ENCODE assay signal across 21 mouse cellular contexts in genomic region chr10:122194139-122194538, GRCm38 (mm10).
DNase-seq lines count a peak whose midpoint lies in the region; ATAC-seq and TF ChIP-seq lines count a peak whose summit lies in the region.
"Had no signal": no experiment of that assay in that cellular context is flagged by ENCODE, and none has a peak within 500 bp of the region (broad histone marks: within the 10 kb centered on the region; RNA-seq: fewer than 3 reads in every experiment).

No protein-coding gene starts in this region.

- no peaks in the 10 kb centered on the region for H3K36me3 ChIP-seq in CH12.LX (replicated peaks in 1 of 2; ENCODE audit: control insufficient read depth in 1 of 2, insufficient read depth in 1 of 2, low read length in 1 of 2)
- H3K36me3 ChIP-seq in forebrain, embryonic 15.5 days = no peaks in the 10 kb centered on the region
- H3K36me3 ChIP-seq: embryonic facial prominence, embryonic 10.5 days; forebrain, embryonic 10.5 days; heart, embryonic 15.5 days; hindbrain, embryonic 13.5 days had no signal

- no peak overlapping the region for H3K27ac ChIP-seq in CH12.LX (ENCODE audit: insufficient read depth, low read depth)
- no peak overlapping the region for H3K27ac ChIP-seq in forebrain, embryonic 15.5 days (replicated peaks)
- H3K27ac ChIP-seq: embryonic facial prominence, embryonic 10.5 days; forebrain, embryonic 10.5 days; heart, adult 2 months; heart, embryonic 15.5 days; hindbrain, embryonic 13.5 days; hindbrain, postnatal 0 days had no signal

- dilution Hi-C loops in CH12.LX (cut with MboI; ENCODE audit: extremely low pct_ligation_motif_present, extremely low pct_unique_long_range_greater_than_20kb, low sequenced_read_pairs) = no loop called here

- in situ Hi-C loops in CH12.LX (cut with MboI; ENCODE audit: low pct_ligation_motif_present, low pct_unique_long_range_greater_than_20kb, low sequenced_read_pairs) = no loop called here

- WGBS in lung, adult 2 months = 64% methylated on average over 9 of the region's 9 CpGs
- 87% methylated on average over 9 of the region's 9 CpGs for WGBS in forebrain, embryonic 15.5 days

- no peaks in the 10 kb centered on the region for H3K79me2 ChIP-seq in CH12.LX (replicated peaks; ENCODE audit: control insufficient read depth, extremely low read depth, insufficient read depth, poor library complexity, severe bottlenecking)

- peak; percentile 15 for DNase-seq in lung, postnatal 36 days
- no peak for DNase-seq in lung, adult 2 months
- peak; percentile 3 for DNase-seq in CH12.LX (ENCODE audit: extremely low read depth)
- DNase-seq in left cerebral cortex, adult 8-10 months (ENCODE audit: low spot score in 2 of 2) = no peak
- DNase-seq: adrenal gland, postnatal 10 days; cerebellum, adult 18-20 months; cerebellum, adult 9-11 months; gastrocnemius, postnatal 14 days; heart, adult 2 months; heart, postnatal 14 days had no signal

- H3K9ac ChIP-seq in CH12.LX (ENCODE audit: insufficient read depth, low read depth) = no peak overlapping the region
- no peak overlapping the region for H3K9ac ChIP-seq in forebrain, embryonic 15.5 days (replicated peaks)
- H3K9ac ChIP-seq: heart, embryonic 15.5 days; hindbrain, embryonic 13.5 days had no signal

- no peak for TF ChIP-seq EP300 in CH12.LX (IDR thresholded peaks at IDR 0.05; ENCODE audit: low read length)

- no peaks in the 10 kb centered on the region for H3K4me1 ChIP-seq in lung, adult 2 months (ENCODE audit: control insufficient read depth, insufficient read depth, low read length)
- H3K4me1 ChIP-seq in CH12.LX (ENCODE audit: control insufficient read depth in 1 of 2, insufficient read depth in 2 of 2) = no peaks in the 10 kb centered on the region
- H3K4me1 ChIP-seq in forebrain, embryonic 15.5 days = no peaks in the 10 kb centered on the region
- H3K4me1 ChIP-seq: embryonic facial prominence, embryonic 10.5 days; heart, embryonic 15.5 days; hindbrain, embryonic 13.5 days had no signal

- no peak for TF ChIP-seq POLR2A in lung, adult 2 months (IDR thresholded peaks at IDR 0.05; ENCODE audit: borderline replicate concordance, extremely low read depth, low read depth, low read length)
- TF ChIP-seq POLR2A in CH12.LX (IDR thresholded peaks at IDR 0.05; ENCODE audit: low read depth, low read length) = no peak

- no peaks in the 10 kb centered on the region for H3K27me3 ChIP-seq in CH12.LX (replicated peaks)
- H3K27me3 ChIP-seq in forebrain, embryonic 15.5 days = no peaks in the 10 kb centered on the region
- H3K27me3 ChIP-seq: heart, embryonic 15.5 days had no signal

- no peak overlapping the region for H3K4me2 ChIP-seq in CH12.LX (ENCODE audit: insufficient read depth, low read depth, poor library complexity, severe bottlenecking)
- H3K4me2 ChIP-seq in forebrain, embryonic 15.5 days (replicated peaks) = no peak overlapping the region
- H3K4me2 ChIP-seq: heart, embryonic 11.5 days; heart, embryonic 15.5 days; hindbrain, embryonic 13.5 days had no signal

- H3K9me3 ChIP-seq in CH12.LX (replicated peaks; ENCODE audit: low read length) = no peaks in the 10 kb centered on the region
- H3K9me3 ChIP-seq in forebrain, embryonic 15.5 days = no peaks in the 10 kb centered on the region
- H3K9me3 ChIP-seq: embryonic facial prominence, embryonic 10.5 days; forebrain, embryonic 10.5 days; heart, embryonic 15.5 days; hindbrain, embryonic 13.5 days had no signal

- peak; percentile 74 for ATAC-seq in inflammation-experienced regulatory T-cells, adult 6 months
- ATAC-seq in forebrain, embryonic 15.5 days (replicated peaks) = no peak
- ATAC-seq: forebrain, embryonic 14.5 days; hindbrain, postnatal 0 days; intestine, postnatal 0 days had no signal

- no peak for TF ChIP-seq CTCF in lung, adult 2 months (IDR thresholded peaks at IDR 0.05; ENCODE audit: insufficient read depth, low read length)
- TF ChIP-seq CTCF in CH12.LX (conservative IDR thresholded peaks at IDR 0.05 in 1 of 2, IDR thresholded peaks at IDR 0.05 in 1 of 2; ENCODE audit: low read depth in 2 of 2, low read length in 2 of 2) = no peak

- no peak for TF ChIP-seq RAD21 in CH12.LX (IDR thresholded peaks at IDR 0.05; ENCODE audit: low read depth, low read length)

- H3K4me3 ChIP-seq in lung, adult 2 months (replicated peaks; ENCODE audit: extremely low read depth, low read depth, low read length) = no peak overlapping the region
- no peak overlapping the region for H3K4me3 ChIP-seq in CH12.LX (replicated peaks in 1 of 3; ENCODE audit: low read depth in 2 of 3, low read length in 2 of 3, poor library complexity in 1 of 3)
- no peak overlapping the region for H3K4me3 ChIP-seq in forebrain, embryonic 15.5 days
- H3K4me3 ChIP-seq: embryonic facial prominence, embryonic 10.5 days; erythroblast, embryonic 14.5 days; forebrain, embryonic 10.5 days; heart, adult 2 months; heart, embryonic 15.5 days; hindbrain, embryonic 13.5 days had no signal

TF ChIP-seq in CH12.LX, 34 proteins besides CTCF, POLR2A, EP300 and RAD21:
- TF ChIP-seq ZNF384 (IDR thresholded peaks at IDR 0.05; ENCODE audit: low read depth, low read length) = no peak
- no peak for TF ChIP-seq RCOR1 (conservative IDR thresholded peaks at IDR 0.05; ENCODE audit: low read depth, low read length)
- no peak for TF ChIP-seq KAT2A (IDR thresholded peaks at IDR 0.05; ENCODE audit: insufficient replicate concordance, low read length)
- TF ChIP-seq ZMIZ1 (IDR thresholded peaks at IDR 0.05; ENCODE audit: low read depth, low read length) = no peak
- TF ChIP-seq CHD1 (IDR thresholded peaks at IDR 0.05; ENCODE audit: low read depth, low read length) = no peak

Comparison
In these comparisons a context has a peak if more than half of its experiments do, and no peak if none do; other contexts are left out.
1. DNase-seq: peak in lung, postnatal 36 days (single experiment) and CH12.LX (single experiment); none in lung, adult 2 months (single experiment) and left cerebral cortex, adult 8-10 months (0 of 2).